Mouse (Mus musculus): Measurements from ENCODE around the gene Kif6.

DNA sequence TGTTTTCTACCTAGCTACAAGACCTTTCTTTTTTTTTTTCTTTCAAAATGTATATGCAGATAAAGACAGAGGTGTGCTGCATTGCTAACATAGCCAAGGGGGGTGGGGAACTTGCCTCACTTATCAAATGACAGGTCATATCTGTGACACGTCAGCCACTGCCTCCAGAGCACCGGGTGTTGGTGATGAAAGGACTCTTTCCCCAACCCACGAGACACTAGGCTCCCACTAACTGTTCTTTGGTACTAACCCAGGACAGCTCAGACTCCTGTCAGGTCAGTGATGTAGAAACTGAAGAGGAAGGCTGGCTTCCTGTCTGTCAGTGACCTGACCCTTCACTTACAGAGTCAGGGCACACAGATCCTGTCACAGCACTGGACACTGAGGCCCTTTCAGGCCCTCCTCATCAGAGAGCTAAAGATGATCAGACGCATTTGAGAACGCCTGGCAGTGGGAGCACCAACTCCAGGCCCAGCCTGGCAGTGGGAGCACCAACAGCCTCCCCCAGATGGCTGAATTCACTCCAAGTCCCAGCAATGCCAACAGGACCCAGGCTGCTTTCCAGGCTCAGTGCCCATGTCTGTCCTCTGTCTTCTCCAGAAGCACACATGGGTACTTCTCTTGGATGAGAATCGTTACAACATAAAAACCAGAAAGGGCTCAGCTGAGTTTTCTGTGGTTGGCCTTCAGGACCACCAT lies 209.4 kb downstream of the Kif6 start:
- TF ChIP-seq ZNF384 (IDR thresholded peaks at IDR 0.05; ENCODE audit: low read depth, low read length) (no peak), MAFK (IDR thresholded peaks at IDR 0.05; ENCODE audit: insufficient read depth, low read depth, low read length) (no peak), CHD2 (IDR thresholded peaks at IDR 0.05; ENCODE audit: low read depth, low read length) (no peak)

Data from ES-E14 (cell line).